Mouse (Mus musculus): ENCODE measurements around the gene Clec2g.
"Not testable (repeated sequence)": the region's sequence is repeated elsewhere in the genome, so short reads cannot be mapped to it uniquely, and the experiment has no call there.

Clec2g gene

DNA sequence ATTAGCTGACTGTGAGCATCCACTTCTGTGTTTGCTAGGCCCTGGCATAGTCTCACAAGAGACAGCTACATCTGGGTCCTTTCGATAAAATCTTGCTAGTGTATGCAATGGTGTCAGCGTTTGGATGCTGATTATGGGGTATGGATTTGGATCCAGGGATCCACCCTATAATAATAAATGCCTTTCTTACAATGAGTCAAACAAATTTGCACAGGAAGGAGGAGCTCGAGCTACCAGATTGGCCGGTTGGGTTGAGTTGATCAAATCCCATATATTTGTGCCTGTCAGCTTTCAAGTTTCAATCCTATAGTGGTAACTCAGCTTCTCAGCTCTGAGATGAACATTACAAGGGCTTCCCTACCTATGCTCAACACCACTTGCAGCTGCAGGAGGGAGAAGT lies at the start of gene Clec2g:
TSS of gene Clec2g (plus strand) at position 301 of the 400 bp plus-strand sequence.
- not testable (repeated sequence) for DNase-seq (ENCODE audit: extremely low read depth, low read depth, low spot score)

DNA sequence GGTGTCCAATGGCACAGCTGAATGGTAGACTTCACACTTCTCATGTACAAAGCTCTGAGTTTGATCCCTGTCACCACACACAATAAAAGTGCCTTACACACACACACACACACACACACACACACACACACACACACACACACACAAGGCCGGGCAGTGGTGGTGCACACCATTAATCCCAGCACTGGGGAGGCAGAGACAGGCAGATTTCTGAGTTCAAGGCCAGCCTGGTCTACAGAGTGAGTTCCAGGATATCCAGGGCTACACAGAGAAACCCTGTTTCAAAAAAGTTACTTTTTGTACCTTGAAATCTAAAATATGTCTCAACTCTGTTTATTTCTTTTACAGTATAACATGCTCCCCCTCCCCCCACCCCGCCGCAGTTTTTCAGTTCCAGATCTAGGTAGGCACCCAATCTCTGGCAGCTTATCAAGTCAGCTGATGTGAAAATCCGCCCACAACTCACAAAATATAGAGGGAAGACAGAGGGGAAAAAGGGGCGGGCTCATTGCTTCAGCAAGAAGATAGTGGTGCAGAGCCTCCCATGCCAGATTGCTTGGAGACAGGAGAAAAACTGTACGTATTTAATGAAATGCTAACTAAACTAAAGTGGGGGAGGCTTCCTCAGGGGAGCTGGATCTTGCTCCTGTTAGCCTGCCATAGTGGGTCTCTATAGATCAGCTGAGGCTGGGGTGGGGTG lies 46.9 kb upstream of the Clec2g start, which contains the start of gene Clec2i:
TSS of gene Clec2i (plus strand) at position 498 of the 700 bp plus-strand sequence.
- not testable (repeated sequence) for DNase-seq (ENCODE audit: extremely low read depth, low read depth, low spot score)

DNA sequence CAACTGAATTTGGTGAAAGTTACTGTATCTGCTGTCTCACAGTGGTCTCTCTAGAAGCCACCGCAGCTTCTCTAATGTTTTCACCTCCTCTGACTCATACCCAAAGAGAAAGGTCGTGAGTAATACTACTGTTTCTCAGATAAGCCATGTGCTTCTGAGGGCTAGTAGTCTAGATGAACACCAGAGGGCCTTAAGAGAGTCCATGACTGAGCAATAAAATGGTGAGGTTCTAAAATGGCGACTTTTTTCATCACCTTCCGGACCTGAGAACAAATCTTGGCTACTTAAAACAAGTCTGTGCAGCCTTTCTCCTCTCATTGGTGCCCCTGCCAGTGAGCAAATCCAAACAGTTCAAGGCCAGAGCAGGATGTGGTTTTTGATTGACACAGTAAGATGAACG lies 45.3 kb upstream of the Clec2g start:
- DNase-seq (ENCODE audit: extremely low read depth, low read depth, low spot score): no peak

DNA sequence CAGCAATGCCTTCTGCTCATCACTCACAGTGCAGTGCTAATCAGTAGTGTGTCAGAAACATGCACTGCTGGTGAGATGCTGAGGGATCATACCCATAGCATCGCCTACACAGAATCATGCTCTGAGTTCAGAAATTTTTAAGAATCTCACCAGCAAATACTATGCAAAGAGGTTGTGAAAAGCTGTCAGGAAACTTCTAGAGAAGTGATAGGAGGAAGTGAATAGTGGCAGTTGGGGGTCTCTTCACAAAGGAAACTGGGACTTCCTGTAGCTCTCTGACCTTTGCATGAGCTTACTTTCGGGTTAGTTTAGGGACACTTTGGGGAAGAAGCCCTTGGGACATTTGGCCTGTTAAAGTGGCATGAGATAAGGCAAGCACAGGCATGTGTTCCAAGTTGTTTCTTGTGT lies 43.2 kb upstream of the Clec2g start, which contains the start of gene BC035044:
TSS of gene BC035044 (minus strand) at position 179 of the 408 bp plus-strand sequence.
- no peak for DNase-seq (ENCODE audit: extremely low read depth, low read depth, low spot score)

DNA sequence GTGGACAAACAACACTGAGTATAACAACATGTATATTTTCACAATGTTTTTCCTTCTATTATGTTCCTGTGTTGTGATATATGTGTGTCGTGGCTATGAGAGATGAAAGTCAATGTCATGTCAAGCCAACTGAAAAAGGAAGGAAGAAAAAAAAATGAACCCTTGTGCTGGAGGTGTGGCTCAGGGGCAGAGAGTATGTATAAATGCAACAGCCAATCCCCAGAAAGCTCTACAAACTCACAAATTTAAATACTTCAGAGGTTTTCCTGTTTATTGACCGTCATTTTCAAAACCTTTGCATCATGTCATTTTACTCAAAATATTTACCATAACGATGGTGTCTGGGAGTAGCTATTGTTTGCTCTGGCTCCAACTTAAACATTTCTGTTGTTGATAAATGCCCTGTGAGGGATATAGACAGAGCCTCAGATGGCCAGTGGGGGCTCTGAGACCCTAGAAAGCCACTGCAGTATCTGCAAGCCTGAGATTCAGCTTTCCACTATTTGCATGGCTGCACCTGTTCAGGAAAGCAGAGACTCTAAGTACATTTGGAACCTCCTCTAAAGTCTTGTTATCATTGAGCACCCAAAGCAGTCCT lies 38.7 kb upstream of the Clec2g start:
- DNase-seq (ENCODE audit: extremely low read depth, low read depth, low spot score): no peak

DNA sequence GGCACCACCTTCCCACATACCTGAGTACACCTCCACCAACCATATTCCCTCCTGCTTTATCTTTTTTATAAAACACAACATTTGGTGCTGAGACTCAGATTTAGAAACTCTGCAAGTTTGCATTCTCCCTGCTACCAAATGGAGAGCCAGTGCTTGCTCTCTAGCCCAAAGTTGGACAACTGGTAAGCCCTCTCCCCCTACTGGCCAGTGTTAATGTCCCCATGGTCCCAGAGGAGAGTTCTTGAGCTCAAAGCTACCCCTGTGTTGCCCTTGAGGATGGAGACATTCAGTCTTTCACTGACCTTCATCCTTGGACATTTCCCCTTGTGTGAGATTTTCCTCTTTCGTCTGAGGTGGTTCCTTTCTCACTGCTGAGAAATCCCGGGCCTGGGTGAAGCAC lies 34.1 kb upstream of the Clec2g start:
- no peak for DNase-seq (ENCODE audit: extremely low read depth, low read depth, low spot score)

DNA sequence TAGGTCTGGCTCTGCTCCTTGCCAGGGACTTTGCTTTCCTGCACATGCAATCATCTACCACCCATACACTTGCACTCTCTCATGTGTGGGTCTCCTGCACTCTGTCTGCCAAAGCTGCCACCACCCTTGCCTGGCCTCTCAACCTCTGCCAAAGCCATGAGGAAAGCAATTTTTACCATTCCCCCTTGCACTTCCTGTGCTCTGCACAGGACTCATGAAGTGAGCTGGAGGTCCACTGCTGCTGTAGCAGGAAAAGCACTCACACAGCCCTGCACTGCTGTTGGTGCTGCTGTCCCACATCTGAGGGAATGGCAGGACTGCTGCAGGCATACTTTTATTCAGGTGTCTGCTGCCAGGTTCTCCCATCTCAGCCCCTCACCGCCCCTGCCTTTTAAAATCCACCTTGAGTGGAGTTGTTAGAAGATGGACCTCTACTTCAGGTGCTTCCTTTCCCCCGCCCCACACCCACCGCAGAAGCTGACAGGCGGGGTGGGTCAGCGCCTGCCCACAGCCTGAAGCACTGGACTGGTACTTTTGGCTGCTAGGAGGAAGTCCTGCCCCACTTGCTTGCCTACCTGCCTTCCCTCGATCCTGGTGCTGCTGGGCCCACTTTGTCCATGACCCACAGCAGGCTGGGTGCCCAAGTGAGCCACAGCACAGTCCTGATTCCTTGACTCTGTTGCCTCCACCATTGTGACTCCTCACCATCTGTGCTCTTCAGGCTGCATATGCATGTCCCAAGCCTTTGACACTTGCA lies 33.2 kb upstream of the Clec2g start:
- DNase-seq (ENCODE audit: extremely low read depth, low read depth, low spot score): not testable (repeated sequence)

DNA sequence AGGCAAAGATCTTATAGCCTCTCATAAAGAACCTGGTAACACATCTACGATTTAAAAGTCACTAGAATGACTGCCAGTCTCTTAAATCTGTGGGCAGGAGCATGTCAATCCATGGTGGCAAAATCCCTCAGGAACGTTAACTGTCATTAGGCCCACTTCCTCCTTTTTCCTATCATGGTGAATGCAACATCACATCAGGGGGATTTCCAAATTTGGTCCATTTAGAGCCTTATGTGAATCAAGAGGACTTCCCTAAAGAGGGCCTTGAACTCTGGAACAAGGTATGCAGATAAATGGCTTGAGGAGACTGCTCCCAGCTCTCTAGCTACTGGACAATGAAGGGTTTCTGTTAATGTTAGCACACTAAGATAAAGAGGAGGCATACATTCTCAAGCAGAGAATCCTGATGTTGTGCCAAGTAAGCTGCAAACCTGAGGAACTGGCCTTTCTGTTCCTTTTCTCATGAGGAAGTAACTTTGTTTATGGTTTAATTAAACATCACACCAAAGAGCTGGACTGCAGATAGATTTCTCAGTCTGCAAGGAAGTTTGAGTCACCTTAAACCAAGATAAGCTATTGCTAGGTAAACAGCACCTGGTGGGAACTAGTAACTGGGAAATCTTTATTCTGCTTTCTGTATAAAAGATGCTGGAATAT lies 20.5 kb upstream of the Clec2g start:
- no peak for DNase-seq (ENCODE audit: extremely low read depth, low read depth, low spot score)

DNA sequence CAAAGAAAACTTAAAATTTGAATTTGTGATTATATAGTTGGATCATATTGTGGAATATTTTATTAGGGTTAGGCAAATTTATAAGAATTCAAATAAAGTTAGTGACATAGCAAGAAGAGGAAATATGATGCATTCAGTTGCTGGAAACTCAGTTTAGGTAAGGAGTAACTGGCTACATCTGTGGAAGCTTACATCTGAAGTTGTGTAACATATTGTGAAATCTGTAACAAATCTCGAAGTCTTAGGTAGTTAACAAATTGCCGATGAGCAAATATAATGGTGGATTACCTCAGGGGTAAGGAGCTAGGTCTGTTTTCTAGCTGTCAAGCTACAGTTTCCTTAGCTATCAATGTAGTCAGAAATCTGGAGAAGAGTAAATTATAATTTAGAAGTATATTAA lies 16.9 kb upstream of the Clec2g start:
- peak; percentile 33 for DNase-seq (ENCODE audit: extremely low read depth, low read depth, low spot score)

DNA sequence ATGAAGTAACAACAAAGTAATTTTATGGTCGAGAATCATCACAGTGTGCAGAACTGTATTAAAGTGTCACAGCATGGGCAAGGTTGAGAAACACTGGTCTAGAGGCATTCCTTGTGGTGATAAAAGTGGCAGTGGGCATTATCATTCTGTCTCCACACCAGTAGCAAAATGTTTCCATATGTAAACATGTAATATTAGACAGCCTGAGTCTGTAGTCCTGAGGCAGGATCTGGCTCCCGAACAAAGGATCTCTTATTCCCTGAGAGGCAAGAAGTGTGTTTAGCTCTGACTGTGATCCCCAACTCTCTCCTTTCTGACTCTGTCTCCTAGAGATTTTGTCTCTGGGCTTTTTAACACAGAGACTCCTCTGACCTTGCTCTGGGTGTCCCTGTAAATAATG lies 1.1 kb upstream of the Clec2g start:
- no peak for DNase-seq (ENCODE audit: extremely low read depth, low read depth, low spot score)

DNA sequence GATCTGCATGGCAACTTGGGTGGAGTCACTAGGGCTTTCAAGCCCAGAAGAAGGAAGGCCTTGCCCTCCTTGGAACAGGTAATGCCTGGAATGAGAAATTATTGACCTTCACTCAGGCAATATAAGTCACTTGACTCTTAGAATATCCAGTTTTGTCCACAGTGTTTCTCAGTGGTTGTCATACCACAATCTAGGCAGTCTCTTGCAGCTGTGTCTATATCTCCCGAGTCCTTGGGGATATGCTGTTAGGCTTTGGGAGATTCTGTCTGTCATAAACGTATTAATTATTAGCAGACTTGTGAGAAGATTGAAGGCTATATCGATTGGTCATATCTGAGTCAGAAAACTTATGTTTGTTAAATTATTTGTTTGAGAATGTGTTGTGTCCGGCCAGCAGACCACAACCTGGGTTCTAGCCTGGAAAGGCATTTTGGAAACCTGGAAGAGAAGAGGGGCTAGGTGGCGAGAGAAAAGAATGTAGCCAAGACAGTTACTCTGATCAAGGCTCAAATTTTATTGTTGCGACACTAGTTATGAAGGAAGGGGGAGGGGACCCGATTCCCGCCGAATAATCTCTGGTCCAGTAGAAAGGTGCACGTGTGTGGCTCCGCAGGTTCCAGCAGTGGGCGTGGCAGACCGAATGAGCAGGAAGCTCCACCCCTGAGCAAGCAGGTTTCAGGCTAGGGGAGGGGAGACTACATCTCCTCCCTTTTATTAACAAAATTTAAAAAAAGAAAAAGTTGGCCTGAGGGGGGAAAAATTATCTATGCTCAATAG lies 1.9 kb downstream of the Clec2g start:
- DNase-seq (ENCODE audit: extremely low read depth, low read depth, low spot score): not testable (repeated sequence)

DNA sequence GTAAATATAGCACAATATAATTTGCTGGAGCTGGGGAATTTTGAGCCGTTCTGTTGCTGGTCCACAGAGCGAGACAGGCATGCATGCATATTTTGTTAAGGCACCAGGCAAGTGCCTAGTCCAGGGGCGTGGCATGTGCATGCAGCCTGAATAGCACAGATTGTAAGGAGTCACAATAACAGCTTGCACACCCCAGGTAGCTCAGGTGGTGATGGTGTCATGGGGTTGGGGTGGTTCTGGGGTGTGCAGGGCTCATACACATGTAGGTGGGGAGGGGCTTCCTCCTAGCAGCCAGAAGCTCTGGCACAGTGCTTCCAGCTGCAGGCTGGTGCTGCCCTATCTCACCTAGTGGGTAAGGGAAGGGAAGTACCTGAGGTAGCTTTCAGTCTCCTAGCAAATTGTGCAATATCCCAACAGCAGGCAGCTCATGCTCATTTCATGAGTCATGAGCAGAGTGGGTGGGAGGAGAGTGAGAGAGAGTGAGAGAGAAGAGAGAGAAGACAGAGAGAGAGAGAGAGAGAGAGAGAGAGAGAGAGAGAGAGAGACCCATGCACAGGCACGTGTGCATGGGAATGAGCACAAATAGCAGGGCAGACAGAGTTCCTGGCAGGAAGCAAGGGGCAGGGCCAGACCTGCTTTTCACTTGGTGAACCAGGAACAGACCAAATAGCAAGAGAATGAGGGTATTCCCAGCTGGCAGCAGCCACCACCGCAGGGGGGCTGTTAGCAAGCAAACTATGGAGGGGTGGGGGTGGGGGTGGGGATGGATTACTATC lies 7.7 kb downstream of the Clec2g start:
- no peak for DNase-seq (ENCODE audit: extremely low read depth, low read depth, low spot score)

DNA sequence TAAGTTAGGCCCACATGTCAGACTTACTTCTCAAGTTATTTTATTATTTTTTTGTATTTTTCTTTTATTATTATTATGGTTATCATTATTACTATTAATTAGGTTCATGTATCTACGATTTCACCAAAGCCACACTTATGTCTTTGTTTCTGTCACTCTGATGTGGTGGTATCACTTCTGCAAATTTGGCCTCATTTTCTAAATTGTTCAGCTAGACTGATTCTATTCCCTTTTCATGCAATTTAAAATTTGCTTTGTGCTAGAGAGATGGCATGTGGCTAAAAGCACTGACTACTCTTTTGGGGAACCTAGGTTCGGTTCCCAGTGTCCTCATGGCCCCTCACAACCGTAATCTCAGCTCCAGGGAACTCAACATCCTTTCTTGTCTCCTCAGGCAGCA lies 11.4 kb downstream of the Clec2g start:
- no peak for DNase-seq (ENCODE audit: extremely low read depth, low read depth, low spot score)

DNA sequence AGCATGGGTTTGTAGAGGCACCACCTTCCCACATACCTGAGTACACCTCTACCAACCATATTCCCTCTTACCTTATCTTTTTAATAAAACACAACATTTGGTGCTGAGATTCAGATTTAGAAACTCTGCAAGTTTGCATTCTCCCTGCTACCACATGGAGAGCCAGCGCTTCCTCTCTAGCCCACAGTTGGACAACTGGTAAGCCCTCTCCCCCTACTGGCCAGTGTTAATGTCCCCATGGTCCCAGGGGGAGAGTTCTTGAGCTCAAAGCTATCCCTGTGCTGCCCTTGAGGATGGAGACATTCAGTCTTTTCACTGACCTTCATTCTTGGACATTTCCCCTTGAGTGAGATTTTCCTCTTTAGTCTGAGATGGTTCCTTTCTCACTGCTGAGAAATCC lies 26.9 kb downstream of the Clec2g start:
- DNase-seq (ENCODE audit: extremely low read depth, low read depth, low spot score): no peak

DNA sequence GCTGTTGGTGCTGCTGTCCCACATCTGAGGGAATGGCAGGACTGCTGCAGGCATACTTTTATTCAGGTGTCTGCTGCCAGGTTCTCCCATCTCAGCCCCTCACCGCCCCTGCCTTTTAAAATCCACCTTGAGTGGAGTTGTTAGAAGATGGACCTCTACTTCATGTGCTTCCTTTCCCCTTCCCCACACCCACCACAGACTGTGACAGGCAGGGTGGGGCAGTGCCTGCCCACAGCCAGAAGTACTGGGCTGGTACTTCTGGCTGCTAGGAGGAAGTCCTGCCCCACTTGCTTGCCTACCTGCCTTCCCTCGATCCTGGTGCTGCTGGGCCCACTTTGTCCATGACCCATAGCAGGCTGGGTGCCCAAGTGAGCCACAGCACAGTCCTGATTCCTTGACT lies 27.9 kb downstream of the Clec2g start:
- DNase-seq (ENCODE audit: extremely low read depth, low read depth, low spot score): not testable (repeated sequence)

DNA sequence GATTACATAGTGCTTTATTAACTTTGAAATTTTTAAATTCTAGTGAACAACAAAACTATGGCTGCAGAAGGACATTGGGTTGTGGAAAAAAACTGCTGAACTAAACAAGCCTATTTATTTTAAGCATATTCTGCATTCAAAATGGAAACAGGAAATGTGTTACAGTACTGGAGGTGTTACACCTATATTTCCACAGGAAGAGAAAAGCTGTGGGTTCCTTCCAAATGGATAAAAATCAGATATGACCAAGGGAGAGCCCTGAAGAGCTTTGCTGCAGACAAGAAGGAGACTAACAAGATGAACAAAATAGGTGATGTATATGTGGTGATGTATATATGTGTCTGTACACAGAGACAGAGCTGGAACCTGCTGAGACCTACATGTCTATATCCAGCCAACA lies 30.3 kb downstream of the Clec2g start:
- no peak for DNase-seq (ENCODE audit: extremely low read depth, low read depth, low spot score)

DNA sequence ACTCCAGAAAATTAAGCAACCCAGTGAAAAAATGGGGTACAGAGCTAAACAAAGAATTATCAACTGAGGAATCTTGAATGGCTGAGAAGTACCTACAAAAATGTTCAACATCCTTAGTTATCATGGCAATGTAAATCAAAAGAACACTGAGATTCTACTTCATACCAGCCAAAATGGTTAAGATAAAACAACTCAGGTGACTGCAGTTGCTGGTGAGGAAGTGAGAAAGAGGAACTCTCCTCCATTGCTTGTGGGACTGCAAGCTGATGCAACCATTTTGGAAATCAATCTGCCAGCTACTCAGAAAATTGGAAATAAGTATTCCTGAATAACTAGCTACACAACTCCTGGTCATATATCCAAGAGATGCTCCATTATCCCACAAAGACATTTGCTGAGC lies 34.3 kb downstream of the Clec2g start:
- no peak for DNase-seq (ENCODE audit: extremely low read depth, low read depth, low spot score)

DNA sequence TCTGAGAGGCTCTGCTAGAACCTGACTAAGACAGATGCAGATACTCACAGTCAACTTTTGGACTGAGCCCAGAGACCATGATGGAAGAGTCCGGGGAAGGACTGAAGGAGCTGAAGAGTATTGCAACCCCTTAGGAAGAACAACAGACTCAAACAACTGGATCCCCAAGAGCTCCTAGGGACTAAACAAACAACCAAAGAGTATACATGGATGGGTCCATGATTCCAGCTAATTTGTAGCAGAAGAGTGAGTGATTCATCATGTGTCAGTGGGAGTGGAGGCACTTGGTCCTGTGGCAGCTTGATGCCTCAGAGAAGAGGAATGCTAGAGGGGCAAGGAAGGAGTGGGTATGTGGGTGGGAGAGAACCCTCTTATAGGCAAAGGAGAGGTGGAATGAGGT lies 35.6 kb downstream of the Clec2g start:
- DNase-seq (ENCODE audit: extremely low read depth, low read depth, low spot score): no peak

DNA sequence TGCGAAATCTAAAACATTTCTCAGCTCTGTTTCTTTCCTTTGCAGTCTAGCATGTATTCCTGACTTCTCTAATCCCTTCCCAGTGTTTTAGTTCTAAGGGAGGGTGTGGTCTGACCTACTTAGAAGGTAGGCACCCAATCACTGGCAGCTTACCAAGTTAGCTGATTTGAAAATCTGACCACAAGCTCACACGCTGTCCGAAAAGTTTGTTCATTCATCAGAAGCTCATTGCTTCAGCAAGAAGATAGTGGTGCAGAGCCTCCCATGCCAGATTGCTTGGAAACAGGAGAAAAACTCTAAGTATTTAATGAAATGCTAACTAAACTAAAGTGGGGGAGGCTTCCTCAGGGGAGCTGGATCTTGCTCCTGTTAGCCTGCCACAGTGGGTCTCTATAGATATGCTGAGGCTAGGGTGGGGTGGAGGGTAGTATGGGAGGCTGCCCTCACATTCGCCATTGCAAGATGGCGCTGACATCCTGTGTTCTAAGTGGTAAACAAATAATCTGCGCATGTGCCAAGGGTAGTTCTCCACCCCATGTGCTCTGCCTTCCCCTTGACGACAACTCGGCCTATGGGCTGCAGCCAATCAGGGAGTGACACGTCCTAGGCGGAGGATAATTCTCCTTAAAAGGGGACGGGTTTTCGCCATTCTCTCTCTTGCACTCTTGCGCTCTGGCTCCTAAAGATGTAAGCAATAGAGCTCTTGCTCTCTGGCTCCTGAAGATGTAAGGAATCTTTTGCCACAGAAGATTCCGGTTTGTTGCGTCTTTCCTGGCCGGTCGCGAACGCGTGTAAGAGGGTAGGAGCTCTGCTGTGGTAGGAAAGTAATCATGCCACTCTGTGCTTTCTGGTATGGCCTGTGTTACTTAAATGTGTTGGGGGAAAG lies 36.6 kb downstream of the Clec2g start:
- DNase-seq (ENCODE audit: extremely low read depth, low read depth, low spot score): not testable (repeated sequence)

Measured in fat pad, adult 2 months (tissue).